Mouse (Mus musculus) retina, adult 2 months (tissue): ENCODE data around the gene Sema4b.

Experiments
- DNase-seq: peaks from one replicate; pipeline ENCODE4 v3.0.0-alpha.2; 2012; ENCODE audit warnings: low read depth, low spot score

Sema4b gene

DNA sequence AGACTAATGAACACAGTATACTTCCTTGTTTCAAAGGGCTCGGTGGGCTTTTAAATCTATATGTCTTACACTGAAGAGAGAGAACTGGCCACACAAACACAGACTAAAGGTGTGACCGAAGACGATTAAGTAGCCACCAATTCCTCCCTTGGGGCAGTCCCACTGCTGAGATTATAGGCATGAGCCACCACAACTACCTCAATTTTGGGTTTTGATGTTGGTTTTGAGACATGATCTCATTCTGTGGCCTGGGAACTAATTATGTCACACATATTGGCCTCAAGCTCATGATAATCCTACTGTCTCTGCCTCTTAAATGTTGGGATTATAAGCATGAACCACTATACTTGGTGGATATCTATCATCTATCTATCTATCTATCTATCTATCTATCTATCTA, 9.2 kb upstream of the Sema4b start:
- no peak for DNase-seq

DNA sequence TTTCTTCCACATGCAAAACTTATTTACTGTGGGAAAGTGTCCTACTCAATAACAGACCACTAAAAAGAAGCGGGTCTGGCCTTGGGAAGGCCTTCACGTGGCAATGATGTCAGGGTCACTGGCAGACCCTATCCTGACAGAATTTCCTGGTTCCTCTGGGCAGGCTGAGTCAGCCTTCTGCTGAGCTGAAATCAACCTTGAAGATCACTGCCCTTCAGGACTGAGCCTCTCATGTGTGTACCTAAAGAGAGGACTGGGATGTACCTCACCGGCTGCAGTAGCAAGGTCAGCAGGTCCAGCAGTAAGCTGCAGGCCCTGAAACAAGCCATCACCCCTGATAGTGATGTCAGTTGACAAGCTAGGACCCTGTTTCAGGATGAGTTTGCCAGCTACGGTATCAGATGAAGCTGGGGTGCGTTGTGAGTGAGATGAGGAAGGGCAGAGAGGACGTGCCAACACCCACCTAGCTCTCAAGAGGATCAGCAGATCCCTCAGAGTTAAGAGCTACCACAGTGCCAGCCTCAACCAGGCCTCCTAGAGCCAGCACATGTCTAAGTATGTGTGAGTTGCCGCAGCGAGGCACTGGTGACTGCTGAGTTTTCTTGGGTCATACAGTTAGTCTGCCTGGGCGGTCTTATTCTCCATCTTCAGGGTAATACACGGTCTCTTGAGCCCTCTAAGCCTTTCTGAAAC, 8.5 kb upstream of the Sema4b start:
- no peak for DNase-seq

GRCm38 (mm10) chr7:80179327-80179726, 7.3 kb upstream of the Sema4b start:
- no peak for DNase-seq

- DNase-seq: no peak
These were observed 6.9 kb upstream of the Sema4b start for GRCm38 (mm10) chr7:80179790-80180189.

- DNase-seq: no peak
These were observed 6.4 kb upstream of the Sema4b start for GRCm38 (mm10) chr7:80180202-80180601.

- DNase-seq: no peak
These were observed 5.6 kb upstream of the Sema4b start for GRCm38 (mm10) chr7:80181078-80181477.

DNA sequence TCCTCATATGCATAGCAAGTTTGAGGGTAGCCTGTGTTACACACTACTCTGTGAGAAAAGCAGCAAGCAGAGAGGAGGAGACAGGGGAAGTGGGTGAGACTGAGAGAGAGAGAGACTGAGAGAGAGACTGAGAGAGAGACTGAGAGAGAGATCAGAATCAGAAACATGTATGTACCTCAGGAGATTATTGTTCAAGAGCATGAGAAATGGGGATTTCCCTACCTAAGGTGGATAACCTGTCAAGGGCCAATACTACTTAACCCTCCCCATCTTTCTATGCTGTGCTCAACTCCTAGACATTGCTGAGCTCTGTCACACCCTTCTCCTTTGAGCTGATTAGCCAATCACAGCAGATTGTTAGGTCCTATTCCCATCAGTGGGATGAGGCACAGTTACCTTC, 4.5 kb upstream of the Sema4b start:
- no peak for DNase-seq

DNA sequence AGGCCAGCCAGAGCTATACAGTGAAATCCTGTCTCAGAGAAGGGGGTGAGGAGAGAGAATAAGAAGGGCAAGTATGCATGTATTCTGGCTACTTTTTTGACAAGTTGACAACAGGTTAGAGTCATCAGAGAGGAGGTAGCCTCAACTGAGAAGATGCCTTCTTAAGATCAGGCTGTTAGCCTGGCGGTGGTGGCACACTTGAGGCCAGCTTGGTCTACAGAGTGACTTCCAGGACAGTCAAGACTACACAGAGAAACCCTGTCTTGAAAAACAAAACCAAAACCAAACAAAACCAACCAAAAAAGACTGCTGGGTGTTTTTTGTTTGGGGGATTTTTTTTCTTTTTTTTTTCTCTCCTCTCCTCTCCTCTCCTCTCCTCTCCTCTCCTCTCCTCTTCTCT, 3.2 kb upstream of the Sema4b start:
- no peak for DNase-seq

GRCm38 (mm10) chr7:80183969-80184368, 2.7 kb upstream of the Sema4b start:
- DNase-seq: no peak

GRCm38 (mm10) chr7:80184551-80184950, 2.1 kb upstream of the Sema4b start:
- DNase-seq: no peak

- DNase-seq: no peak
These were observed 1.7 kb upstream of the Sema4b start for GRCm38 (mm10) chr7:80184968-80185367.

- DNase-seq: no peak
These were observed 620 bp upstream of the Sema4b start for GRCm38 (mm10) chr7:80186021-80186420.

- no peak for DNase-seq
These were observed 860 bp downstream of the Sema4b start for GRCm38 (mm10) chr7:80187501-80187900.

- no peak for DNase-seq
These were observed 2.0 kb downstream of the Sema4b start for GRCm38 (mm10) chr7:80188579-80189125.

DNA sequence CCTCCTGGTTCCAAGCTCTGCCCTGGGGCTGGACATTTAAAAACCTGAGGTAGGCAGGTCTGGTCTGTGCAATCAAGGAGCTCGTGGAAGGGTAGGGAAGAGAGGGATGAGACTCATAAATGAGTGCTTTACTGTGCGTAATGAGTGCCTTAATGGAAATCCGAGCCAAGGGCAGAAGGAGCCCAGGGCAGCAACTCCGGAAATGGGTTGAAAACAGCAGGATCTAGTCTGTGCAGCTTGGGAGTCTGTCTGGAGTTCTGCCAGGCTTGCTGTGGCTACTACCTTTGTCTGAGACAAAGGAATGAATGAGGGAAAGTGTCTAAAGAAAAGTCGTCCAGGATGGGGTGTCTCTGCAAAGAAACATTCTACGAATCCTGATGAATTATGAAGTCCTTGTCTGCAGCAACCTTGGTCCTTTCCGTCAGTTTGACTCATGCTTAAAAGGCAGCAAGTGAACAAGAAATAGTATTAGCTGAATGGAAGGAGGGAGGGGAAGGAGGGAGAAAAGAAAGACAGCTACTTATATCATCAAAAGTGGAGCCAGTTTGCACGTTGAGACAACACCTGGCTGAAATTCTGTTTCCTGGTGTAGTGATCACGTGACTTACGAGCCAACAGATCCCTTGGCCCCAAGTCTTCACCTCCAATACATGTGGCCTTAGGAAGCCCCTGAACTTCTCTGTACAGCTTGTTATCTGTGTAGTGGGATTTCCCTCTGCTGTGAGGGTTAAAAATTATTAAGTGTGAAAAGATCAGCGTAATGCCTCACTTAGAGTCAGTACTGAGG, 2.7 kb downstream of the Sema4b start:
- DNase-seq: no peak

GRCm38 (mm10) chr7:80191455-80191854, 4.8 kb downstream of the Sema4b start:
- no peak for DNase-seq

DNA sequence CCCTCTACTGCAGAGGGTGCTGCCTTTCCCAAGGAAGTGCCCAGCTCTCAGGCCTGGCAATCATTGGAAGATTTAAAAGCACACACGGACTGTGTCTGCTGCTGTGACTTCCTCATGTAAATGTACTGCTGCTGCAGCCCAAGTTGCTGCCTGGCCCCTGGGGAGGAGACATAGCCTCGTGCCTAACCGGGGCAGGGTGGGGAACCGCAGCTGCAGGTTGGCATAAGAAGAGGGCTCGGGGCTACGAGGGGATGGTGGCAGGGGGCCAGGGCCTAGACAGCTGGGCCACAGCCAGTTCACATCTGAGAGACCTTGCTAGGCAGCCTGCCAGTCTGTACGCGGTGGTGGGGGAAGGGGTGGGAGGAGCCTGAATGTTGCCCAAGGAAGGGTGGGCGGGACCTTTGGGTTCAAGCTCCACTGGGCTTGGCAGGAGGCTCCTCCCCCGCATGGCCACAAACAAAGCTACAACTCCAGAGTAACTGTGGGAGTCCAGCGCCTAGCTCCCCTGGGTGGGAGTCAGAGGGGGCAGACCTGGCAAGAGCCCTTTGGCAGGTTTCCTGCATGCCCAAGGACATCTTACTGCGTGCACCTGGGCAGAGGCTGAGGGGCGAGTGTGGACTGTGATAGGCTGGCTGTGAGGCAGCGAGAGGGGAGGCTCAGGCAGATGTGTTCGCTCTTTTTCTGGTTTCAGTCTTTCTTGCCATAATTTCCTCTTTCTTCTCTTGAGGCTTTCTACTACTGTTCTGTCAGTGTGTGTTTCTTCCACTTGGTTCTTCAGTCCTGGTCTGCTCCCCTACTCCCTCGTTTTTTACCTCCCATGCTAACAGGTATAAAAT, 5.8 kb downstream of the Sema4b start:
- DNase-seq: no peak

- no peak for DNase-seq
These were observed 7.5 kb downstream of the Sema4b start for GRCm38 (mm10) chr7:80193941-80194739.

DNA sequence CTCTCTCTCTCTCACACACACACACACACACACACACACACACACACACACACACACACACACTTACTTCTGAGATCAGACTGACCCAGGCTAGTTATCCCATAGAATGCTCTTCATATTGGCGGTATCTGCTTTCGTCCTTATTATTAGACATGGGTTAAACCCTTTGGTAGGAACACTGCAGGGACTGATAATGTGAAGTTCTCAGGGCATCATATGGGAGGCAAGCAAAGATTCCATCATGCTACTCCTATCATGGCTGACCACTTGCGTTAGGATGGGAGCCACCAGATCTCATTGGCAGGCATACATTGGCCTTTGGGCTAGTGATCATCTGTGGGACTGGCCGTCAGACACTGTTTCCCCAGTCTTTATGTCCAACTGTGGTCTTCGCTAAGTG, 8.5 kb downstream of the Sema4b start:
- no peak for DNase-seq

- DNase-seq: no peak
These were observed 9.1 kb downstream of the Sema4b start for GRCm38 (mm10) chr7:80195576-80196263.

DNA sequence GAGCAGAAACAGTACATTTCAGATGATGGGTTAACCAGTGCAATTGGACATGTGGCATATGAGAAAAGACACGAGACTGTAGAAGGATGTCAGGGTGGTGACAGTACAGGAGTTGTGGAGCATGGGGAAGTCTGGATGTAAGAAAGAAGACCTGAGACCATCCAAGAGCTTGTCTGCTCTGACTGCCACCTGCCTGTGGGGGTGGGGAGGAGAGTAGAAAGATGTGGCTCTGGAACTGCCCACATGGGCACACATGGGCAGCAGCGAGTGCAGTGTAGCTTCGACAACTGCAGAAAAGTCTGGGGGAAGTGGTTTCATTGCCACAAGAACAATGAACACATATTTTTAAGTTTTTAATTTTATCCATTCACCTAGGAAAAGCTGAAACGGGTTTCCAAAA, 10.7 kb downstream of the Sema4b start:
- DNase-seq: no peak
